Mouse (Mus musculus) small intestine, adult 10 weeks (tissue): ENCODE results near the gene Spaca1. TPM values are rescaled to one million over a fixed set of nuclear protein-coding genes. Genes with fewer than 3 reads are reported as not detected.

Experiments
- polyA plus RNA-seq: library from polyadenylated mRNA; stranded (reverse); fragments of 350-450 nt; fragmentation: Illumina TruSeq; extraction: RNeasy Lipid Tissue Mini Kit (QIAGEN cat#74804); gene quantifications from one replicate; pipeline ENCODE4 v1.2.3, GENCODE M21; 2014; ENCODE audit warnings: low replicate concordance

Gene Spaca1
- 2.3 TPM for polyA plus RNA-seq

GRCm38 (mm10) chr4:34049571-34050255, at the start of gene Spaca1:
TSS of gene Spaca1 (minus strand) at chr4:34050191.

Other genes starting within 250 kb of the Spaca1 start
- 5.2 TPM for gene Cnr1, start 125.6 kb downstream of the Spaca1 start, polyA plus RNA-seq